Mouse (Mus musculus) frontal cortex, postnatal 36 days (tissue): ENCODE measurements around the gene Cenpq.

Experiments
- DNase-seq, 2 experiments: peaks; one replicate each; pipeline ENCODE4 v3.0.0; 2022; ENCODE audit warnings: low spot score in 2 of 2

The Cenpq gene

DNA sequence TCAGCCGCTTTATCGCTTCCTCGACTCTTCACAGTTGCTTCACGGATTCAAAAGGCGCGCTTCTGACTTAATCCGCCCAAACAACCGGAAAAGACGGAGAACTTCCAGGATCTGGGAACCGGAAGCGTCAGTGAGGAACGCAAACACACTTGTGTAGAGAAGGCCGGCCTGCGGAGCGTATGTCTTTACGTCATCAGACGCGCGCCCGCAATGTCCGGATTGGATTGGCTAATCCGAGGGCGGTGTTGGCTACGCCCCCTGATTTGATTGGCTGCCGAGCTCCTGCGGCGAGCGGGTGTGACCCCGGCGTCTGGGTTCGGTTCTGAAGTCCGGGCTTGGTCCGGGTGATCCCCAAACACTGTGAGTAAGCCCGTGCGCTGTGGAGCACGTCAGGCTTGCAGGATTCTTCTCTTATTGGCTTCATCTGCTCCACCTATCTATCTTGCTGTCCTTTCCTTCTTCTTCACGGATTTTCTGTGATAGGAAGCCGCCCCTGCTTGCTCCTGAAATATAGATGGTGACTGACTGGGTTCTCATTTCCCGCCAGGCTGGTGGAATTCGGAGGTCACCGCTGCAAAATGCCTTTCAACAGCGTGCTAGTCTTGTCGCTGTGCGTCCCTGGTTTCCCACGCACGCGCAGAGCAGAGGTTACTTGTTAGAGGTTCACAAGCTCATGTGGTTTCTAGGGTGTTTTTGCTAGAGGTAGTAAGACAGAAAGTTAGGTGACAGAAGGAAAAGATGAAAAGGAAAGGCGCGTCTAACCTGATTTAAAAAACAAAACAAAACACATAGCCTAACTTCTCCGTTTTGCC is at the start of gene Cenpq, which contains the start of gene Mut:
Gene Cenpq (minus strand): TSS at position 628 of the 812 bp plus-strand sequence.
Gene Mut (plus strand): TSS at position 266 of the 812 bp plus-strand sequence.
- DNase-seq, result peak; percentile 99 to 100

- DNase-seq, result no peak
These were observed 43.1 kb upstream of the Cenpq start for GRCm38 (mm10) chr17:40977914-40978313.

DNA sequence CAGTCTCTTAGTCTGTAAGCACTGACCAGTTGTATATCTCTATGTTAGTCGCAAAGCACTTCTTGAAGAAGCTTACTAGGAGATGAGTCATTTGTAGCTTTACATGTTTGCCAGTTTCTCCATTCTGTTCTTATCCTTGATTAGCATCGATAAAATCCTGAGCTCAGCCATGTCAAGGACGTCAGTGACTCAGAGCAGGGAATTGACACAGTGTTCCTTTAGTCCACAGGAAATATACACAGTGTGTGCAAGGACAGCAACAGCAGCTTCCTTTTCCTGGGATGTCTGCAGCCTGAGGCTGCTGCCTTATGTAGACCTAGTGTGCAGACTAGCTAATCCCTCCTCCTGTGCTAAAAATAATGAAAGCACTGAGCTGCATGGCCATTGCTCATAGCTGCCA is 13.7 kb upstream of the Cenpq start:
- no peak for DNase-seq

DNA sequence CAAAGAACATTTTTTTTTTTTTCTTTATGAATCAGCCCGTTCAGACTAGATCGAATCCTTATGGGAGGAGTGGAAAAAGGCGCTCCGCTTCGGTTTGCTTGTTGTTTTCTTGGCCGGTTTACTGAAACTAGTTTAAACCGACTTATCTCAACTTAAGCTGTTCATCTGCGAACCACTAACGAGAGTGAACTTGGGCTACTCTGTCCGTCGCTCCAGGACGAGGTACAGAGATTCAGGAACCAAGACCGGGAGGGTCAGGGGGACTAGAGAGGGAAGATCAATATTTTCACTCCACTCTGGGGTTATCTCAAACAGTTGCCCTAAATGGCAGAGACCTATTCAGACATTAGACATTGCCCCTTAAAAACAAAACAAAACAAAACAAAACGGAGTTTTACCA is 862 bp downstream of the Cenpq start:
- DNase-seq, result no peak

DNA sequence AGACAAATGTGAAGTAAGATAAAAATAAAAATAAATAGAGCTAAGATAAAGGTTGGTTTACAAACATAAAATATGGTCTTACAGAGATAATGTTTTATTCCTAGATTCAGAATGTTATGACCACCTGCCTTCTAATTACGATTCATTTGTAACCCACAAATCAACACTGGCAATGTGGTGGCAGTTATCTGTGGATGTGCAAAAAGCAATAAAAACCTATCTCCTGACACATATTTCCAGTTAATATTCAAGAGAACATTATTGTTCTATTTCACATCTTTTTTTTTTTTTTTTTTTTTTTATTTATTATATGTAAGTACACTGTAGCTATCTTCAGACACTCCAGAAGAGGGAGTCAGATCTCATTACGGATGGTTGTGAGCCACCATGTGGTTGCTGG is 19.3 kb downstream of the Cenpq start:
- no peak for DNase-seq

GRCm38 (mm10) chr17:40914250-40914649 is 20.6 kb downstream of the Cenpq start, which contains the start of gene Glyatl3:
TSS of gene Glyatl3 (minus strand) at chr17:40914350.
- no peak for DNase-seq

DNA sequence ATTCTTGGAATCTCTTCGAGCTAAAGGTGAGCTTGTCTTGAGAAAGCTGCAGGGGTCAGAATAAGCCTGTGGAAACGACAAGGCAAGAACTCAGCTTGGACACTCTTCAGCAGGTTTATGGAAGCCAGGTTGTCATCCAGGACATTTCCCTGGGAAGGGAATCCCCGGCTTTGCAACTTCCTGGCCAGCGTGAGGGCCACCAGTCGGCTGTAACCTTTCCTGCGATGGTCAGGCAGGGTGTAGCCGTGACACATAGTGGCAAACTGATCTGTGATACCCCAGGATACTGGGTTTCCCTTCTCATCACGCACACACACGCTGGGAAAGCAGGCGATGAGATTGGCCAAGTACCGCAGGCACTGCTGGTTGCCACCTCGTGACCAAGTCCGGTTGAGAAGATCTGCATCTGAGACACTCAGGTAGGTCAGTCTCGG is 30.1 kb downstream of the Cenpq start:
- no peak for DNase-seq

GRCm38 (mm10) chr17:40904056-40904597 is 30.7 kb downstream of the Cenpq start:
- DNase-seq, result no peak

DNA sequence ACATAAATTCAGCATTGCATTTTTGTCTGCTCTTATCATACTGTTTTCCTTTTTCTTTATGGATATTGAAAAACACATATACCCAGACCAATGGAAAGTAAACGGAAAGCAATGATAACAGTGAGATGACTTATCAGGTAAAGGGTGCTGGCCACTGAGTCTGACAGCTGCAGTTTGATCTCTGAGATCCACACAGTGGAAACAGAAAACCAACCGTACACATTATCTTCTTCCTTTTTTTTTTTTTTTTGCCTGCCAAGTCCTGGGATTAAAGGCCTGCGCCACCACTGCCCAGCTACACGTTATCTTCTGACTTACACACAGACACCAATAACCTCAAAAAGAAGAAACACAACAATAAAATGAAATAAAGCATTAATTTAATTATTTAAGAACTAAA is 31.5 kb downstream of the Cenpq start:
- no peak for DNase-seq

- no peak for DNase-seq
These were observed 35.0 kb downstream of the Cenpq start for GRCm38 (mm10) chr17:40899783-40900363.

DNA sequence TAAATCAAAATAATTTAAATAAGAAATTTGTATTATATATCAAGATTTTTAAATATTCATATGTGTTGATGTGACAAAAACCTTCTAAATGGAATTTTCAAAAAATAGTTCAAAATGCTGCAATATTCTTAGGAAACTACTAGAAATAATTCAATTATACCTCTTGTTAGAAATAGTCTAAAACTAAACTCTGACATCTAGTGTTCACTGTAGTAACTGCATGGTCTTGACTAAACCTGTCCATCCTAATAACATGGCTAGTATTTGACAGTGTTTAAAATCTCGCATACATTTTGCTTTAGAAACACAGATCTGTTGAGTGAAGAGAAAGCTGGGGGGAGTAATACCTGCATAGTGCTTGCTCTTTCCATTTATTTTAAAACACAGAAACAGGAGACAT is 38.0 kb downstream of the Cenpq start:
- no peak for DNase-seq

DNA sequence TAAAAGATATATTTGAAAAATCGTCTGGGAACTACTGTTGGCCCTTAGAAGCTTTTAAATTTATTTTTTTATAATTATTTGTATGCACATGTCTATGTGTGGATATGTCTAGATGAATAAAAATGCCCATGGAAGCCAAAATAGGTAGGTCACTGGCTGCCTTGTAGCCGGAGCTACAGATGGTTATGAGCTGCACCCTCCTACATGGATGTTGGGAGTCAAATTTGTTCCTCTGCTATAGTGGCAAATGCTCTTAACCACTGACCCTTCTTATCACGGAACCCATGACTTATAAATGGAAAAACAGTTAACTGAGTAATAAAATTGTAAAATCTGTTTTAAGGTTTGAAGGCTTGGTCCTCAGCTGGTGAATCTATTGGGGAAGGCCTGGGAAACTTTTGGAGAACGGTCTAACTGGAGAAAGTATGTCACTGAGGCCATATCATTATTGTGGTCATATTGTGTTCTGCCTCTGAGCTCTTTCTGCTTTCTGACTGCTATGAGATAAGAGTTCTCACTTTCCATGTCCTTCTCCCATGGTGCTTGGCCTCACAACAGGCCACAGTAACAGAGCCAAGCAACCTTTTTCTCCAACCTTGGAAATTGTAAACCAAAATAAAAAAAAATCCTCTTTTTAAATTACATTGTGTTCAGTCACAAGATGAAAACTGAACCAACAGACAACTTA is 46.9 kb downstream of the Cenpq start:
- no peak for DNase-seq

DNA sequence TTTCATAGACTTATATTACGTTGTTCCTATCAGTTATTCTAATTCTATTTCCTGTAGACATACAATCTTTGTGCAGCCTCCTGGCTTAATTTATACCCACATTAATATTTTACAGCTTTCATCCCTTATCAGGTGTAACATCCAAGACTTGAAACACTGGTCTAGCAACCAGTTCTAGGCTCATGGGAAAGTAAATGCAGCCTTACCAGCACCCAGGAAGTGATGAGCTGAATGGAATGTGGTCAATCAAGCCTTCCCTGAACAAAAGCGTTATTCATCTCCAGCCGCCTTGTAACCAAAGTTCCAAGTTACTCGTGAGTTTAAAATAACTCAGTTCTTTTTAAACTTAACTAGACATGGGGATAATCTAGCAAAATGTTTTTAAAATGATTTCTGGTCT is 49.7 kb downstream of the Cenpq start:
- DNase-seq, result no peak

GRCm38 (mm10) chr17:40882172-40882571 is 52.7 kb downstream of the Cenpq start:
- DNase-seq, result no peak

GRCm38 (mm10) chr17:40879924-40880691 is 54.7 kb downstream of the Cenpq start, which contains the start of gene 9130008F23Rik:
TSS of gene 9130008F23Rik (minus strand) at chr17:40880559.
- DNase-seq, result peak; percentile 4 to 5

DNA sequence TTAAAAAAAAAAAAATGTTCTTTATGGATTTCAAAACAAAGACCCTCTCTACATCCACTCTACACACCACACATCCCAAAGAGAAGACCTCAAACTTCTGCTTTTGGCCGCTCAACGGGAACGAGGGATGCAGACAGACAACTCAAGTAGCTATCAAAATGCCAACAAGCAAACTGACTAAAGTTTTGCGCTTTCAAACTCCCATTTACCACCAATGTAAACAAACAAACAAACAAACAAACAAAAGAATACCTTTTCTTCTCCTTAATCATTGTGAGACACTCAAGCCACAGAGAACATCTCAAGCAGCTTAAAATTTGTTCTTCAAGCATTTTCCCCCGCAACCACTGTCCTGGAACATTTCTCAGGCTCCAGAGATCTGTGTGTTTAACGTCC is 55.3 kb downstream of the Cenpq start:
- no peak for DNase-seq

GRCm38 (mm10) chr17:40877741-40878140 is 57.1 kb downstream of the Cenpq start:
- DNase-seq, result no peak

- DNase-seq, result no peak
These were observed 59.3 kb downstream of the Cenpq start for GRCm38 (mm10) chr17:40875568-40875967.

DNA sequence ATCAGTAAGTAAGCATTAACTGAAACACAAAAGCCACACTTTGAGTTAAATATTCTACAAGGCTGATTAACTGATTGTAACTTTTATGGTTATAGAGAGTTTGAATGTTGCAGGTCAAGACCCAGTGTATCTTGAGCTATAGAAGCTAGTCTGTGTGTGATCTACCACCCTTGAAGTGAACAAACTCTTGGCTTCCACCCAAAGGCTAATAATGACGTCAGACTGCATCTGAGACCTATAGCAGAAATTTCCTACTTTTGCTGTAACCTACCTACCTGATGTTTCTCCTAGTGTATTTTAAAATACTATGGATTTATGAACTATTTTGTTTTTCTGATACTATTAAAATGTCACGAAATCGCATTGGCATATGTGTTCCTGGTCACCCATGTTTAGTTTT is 60.1 kb downstream of the Cenpq start:
- DNase-seq, result no peak

DNA sequence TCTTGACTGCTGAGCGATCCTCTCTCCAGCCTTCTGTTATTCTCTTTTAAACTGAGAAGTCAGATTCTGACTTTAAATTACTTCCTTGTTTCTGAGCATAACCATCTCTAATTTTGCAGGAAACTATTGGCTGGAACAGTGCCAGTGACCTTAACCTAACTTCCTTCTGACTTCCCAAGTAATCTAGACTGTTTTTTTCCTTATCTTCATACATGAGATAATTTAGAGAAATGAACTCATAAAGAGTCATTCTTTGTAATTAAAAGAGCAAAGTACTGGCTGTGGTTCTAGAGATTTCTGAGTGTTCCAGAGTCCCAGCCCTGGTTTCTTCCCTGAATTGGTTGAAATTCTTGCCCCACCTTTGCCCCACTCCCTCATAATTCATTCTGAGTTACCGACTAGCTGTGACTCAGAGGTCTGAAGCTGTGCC is 61.2 kb downstream of the Cenpq start:
- no peak for DNase-seq
